Mouse (Mus musculus): ENCODE results near the gene 6820408C15Rik. TPM values are rescaled to one million over a fixed set of nuclear protein-coding genes. Genes with fewer than 3 reads are reported as not detected.

The 6820408C15Rik gene
- total and polyA plus RNA-seq, 3 experiments: not detected

DNA sequence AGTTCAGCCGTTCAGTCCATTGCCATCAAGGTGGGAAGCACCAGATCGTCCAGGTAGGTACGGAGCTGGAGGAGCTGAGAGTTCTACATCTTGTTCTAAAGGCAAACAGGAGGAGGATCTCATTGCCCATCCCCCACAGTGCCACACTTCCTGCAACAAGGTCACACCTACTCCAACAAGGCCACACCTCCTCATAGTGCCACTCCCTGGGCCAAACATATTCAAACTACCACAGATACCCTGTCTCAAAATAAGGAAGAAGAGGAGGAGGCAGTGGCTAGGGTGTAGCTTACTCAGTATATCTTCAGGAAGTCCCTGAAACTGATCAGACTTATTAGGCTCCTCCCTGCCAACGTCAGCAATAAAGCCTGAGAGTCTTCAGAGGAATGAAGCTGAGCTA is 31.2 kb upstream of the 6820408C15Rik start:
- Histone ChIP-seq H3K36me3 (replicated peaks in 1 of 2; ENCODE audit: control insufficient read depth in 1 of 2, insufficient read depth in 1 of 2, low read length in 1 of 2) (no peaks in the 10 kb centered on the region), H3K4me1 (ENCODE audit: control insufficient read depth in 1 of 2, insufficient read depth in 2 of 2) (no peaks in the 10 kb centered on the region), H3K27ac (ENCODE audit: insufficient read depth, low read depth) (no peak overlapping the region), H3K9ac (ENCODE audit: insufficient read depth, low read depth) (no peak overlapping the region), H3K4me2 (ENCODE audit: insufficient read depth, low read depth, poor library complexity, severe bottlenecking) (no peak overlapping the region), H3K79me2 (replicated peaks; ENCODE audit: control insufficient read depth, extremely low read depth, insufficient read depth, poor library complexity, severe bottlenecking) (no peaks in the 10 kb centered on the region), H3K27me3 (replicated peaks) (peaks cover 9% of the 10 kb centered on the region), H3K9me3 (replicated peaks; ENCODE audit: low read length) (peaks cover 9% of the 10 kb centered on the region), H3K4me3 (replicated peaks in 1 of 3; ENCODE audit: low read depth in 2 of 3, low read length in 2 of 3, poor library complexity in 1 of 3) (no peak overlapping the region)
- in situ Hi-C loops (cut with MboI; ENCODE audit: low pct_ligation_motif_present, low pct_unique_long_range_greater_than_20kb, low sequenced_read_pairs): no loop called here
- dilution Hi-C loops (cut with MboI; ENCODE audit: extremely low pct_ligation_motif_present, extremely low pct_unique_long_range_greater_than_20kb, low sequenced_read_pairs): no loop called here
- TF ChIP-seq MEF2A (IDR thresholded peaks at IDR 0.05; ENCODE audit: borderline replicate concordance, low read depth, low read length) (no peak), RCOR1 (conservative IDR thresholded peaks at IDR 0.05; ENCODE audit: low read depth, low read length) (no peak), POLR2AphosphoS2 (IDR thresholded peaks at IDR 0.05; ENCODE audit: low read depth, low read length) (no peak), EP300 (IDR thresholded peaks at IDR 0.05; ENCODE audit: low read length) (no peak), ELF1 (IDR thresholded peaks at IDR 0.05; ENCODE audit: low read depth, low read length) (no peak), MYC (IDR thresholded peaks at IDR 0.05; ENCODE audit: low read depth, low read length) (no peak), CHD1 (IDR thresholded peaks at IDR 0.05; ENCODE audit: low read depth, low read length) (no peak), JUND (conservative IDR thresholded peaks at IDR 0.05; ENCODE audit: low read depth, low read length) (no peak), HCFC1 (IDR thresholded peaks at IDR 0.05; ENCODE audit: low read depth, low read length) (no peak)
- DNase-seq (ENCODE audit: extremely low read depth): no peak

DNA sequence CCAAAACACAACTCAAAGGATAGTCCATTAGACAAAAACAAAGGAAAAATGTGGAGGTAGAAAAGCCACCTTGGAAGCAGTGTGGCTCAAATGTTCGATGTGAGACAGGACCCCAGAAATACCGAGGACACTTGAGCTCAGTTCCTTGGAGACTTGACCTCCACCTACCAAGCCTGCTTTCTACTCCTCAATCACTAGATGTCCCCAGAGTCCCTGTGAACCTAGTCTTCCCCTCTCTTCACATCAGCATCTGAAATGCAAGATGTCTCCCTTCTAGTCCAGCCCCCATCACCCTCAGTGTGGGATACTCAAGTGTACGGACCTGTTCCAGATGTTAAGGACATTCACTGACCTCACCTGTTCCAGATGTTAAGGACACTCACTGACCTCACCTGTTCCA is 22.6 kb upstream of the 6820408C15Rik start:
- H3K79me2 ChIP-seq (replicated peaks; ENCODE audit: control insufficient read depth, extremely low read depth, insufficient read depth, poor library complexity, severe bottlenecking): no peaks in the 10 kb centered on the region
- H3K4me1 ChIP-seq (ENCODE audit: control insufficient read depth in 1 of 2, insufficient read depth in 2 of 2): peaks cover 0 to 2% of the 10 kb centered on the region in 2 experiments; a peak in 1 of 4 replicates
- H3K4me3 ChIP-seq (replicated peaks in 1 of 3; ENCODE audit: low read depth in 2 of 3, low read length in 2 of 3, poor library complexity in 1 of 3): no peak overlapping the region
- no peak overlapping the region for H3K9ac ChIP-seq (ENCODE audit: insufficient read depth, low read depth)
- peaks cover 22% of the 10 kb centered on the region for H3K9me3 ChIP-seq (replicated peaks; ENCODE audit: low read length)
- no peak for TF ChIP-seq POLR2A (IDR thresholded peaks at IDR 0.05; ENCODE audit: low read depth, low read length)
- no peak for TF ChIP-seq NRF1 (IDR thresholded peaks at IDR 0.05; ENCODE audit: low read depth, low read length)
- TF ChIP-seq E2F4 (IDR thresholded peaks at IDR 0.05; ENCODE audit: insufficient replicate concordance, low read depth, low read length): no peak
- TF ChIP-seq CHD2 (IDR thresholded peaks at IDR 0.05; ENCODE audit: low read length): no peak
- no peak for TF ChIP-seq ELF1 (IDR thresholded peaks at IDR 0.05; ENCODE audit: low read depth, low read length)
- TF ChIP-seq SIN3A (IDR thresholded peaks at IDR 0.05; ENCODE audit: low read length): no peak
- no peak for TF ChIP-seq USF1 (IDR thresholded peaks at IDR 0.05; ENCODE audit: low read depth, low read length)
- peak; percentile 83 for TF ChIP-seq RAD21 (IDR thresholded peaks at IDR 0.05; ENCODE audit: low read depth, low read length)
- no peak for TF ChIP-seq MAFK (IDR thresholded peaks at IDR 0.05; ENCODE audit: insufficient replicate concordance, low read length)
- no peak for TF ChIP-seq HCFC1 (IDR thresholded peaks at IDR 0.05; ENCODE audit: low read depth, low read length)
- no peak for TF ChIP-seq POLR2AphosphoS2 (IDR thresholded peaks at IDR 0.05; ENCODE audit: low read depth, low read length)
- TF ChIP-seq MAX (IDR thresholded peaks at IDR 0.05; ENCODE audit: low read length): no peak
- no peak for TF ChIP-seq ZNF384 (IDR thresholded peaks at IDR 0.05; ENCODE audit: low read depth, low read length)
- peak; percentile 60 for TF ChIP-seq SMC3 (IDR thresholded peaks at IDR 0.05; ENCODE audit: low read depth, low read length)
- no peak for TF ChIP-seq MAZ (IDR thresholded peaks at IDR 0.05; ENCODE audit: low read depth, low read length)
- TF ChIP-seq PAX5 (IDR thresholded peaks at IDR 0.05; ENCODE audit: low read length): no peak
- TF ChIP-seq CTCF (conservative IDR thresholded peaks at IDR 0.05 in 1 of 2, IDR thresholded peaks at IDR 0.05 in 1 of 2; ENCODE audit: low read depth in 2 of 2, low read length in 2 of 2): peak; percentile 36 to 88; a peak in 3 of 4 replicates
- TF ChIP-seq USF2 (conservative IDR thresholded peaks at IDR 0.05; ENCODE audit: low read depth, low read length): no peak
- no peak for TF ChIP-seq NELFE (IDR thresholded peaks at IDR 0.05; ENCODE audit: low read depth, low read length)
- TF ChIP-seq JUND (conservative IDR thresholded peaks at IDR 0.05; ENCODE audit: low read depth, low read length): no peak
- no peak for TF ChIP-seq MEF2A (IDR thresholded peaks at IDR 0.05; ENCODE audit: borderline replicate concordance, low read depth, low read length)
- in situ Hi-C loops (cut with MboI; ENCODE audit: low pct_ligation_motif_present, low pct_unique_long_range_greater_than_20kb, low sequenced_read_pairs) (no loop called here), dilution Hi-C loops (cut with MboI; ENCODE audit: extremely low pct_ligation_motif_present, extremely low pct_unique_long_range_greater_than_20kb, low sequenced_read_pairs) (no loop called here)
- H3K27me3 ChIP-seq (replicated peaks): peaks cover 12% of the 10 kb centered on the region
- DNase-seq (ENCODE audit: extremely low read depth): peak; percentile 38
- H3K4me2 ChIP-seq (ENCODE audit: insufficient read depth, low read depth, poor library complexity, severe bottlenecking): no peak overlapping the region
- H3K27ac ChIP-seq (ENCODE audit: insufficient read depth, low read depth): no peak overlapping the region
- no peaks in the 10 kb centered on the region for H3K36me3 ChIP-seq (replicated peaks in 1 of 2; ENCODE audit: control insufficient read depth in 1 of 2, insufficient read depth in 1 of 2, low read length in 1 of 2)

Measured in CH12.LX (cell line).